Mouse (Mus musculus): Measurements from ENCODE around the gene Rffl. TPM values are rescaled to one million over a fixed set of nuclear protein-coding genes. Genes with fewer than 3 reads are reported as not detected.
A peak's percentile ranks its signal among the peaks of the same experiment; 100 is the strongest.

The Rffl gene
- total RNA-seq (2021) = 1 to 10 TPM; 3.8 to 4.2 TPM

DNA sequence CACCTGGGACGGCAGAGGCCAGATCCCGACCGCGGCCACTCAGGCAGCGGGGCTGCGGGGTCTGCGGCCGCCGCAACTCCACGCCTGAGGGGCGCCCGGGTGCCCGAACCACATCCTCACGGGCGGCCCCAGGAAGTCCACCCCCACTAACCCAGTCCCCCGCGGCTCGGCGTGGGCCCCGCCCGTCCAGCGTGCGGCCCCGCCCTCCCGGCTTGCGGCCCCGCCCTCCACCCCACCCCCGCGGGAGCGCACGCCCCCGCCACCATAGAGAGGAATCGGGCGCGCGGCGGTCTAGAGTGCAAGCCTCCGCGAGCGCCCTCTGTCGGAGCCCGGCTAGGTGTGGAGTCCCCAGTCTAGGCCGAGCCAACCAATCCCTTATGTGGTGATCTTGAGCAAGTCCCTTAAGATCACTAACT is at the start of gene Rffl:
TSS of gene Rffl (minus strand) at position 180 of the 416 bp plus-strand sequence.
- intact Hi-C loops (cut with DNase I) = loop anchor here (2.0 kb wide), 2 partner anchors 38 to 52 kb away; partner anchors contain the start of gene Nle1
- peak; percentile 83 for DNase-seq (ENCODE audit: low spot score)

- intact Hi-C loops (cut with DNase I) = no loop called here
Observed at GRCm38 (mm10) chr11:82920768-82921167, 49.8 kb upstream of the Rffl start.

GRCm38 (mm10) chr11:82914711-82915352 is 43.8 kb upstream of the Rffl start:
- peak; percentile 36 for DNase-seq (ENCODE audit: low spot score)
- intact Hi-C loops (cut with DNase I) = loop anchor here (1.0 to 10.0 kb wide), 4 partner anchors 44 to 380 kb away; partner anchors contain the start of gene Ap2b1

More at GRCm38 (mm10) chr11:82920768-82921167, 49.8 kb upstream of the Rffl start:
- no peak for DNase-seq (ENCODE audit: low spot score)

GRCm38 (mm10) chr11:82910679-82911389 is 39.8 kb upstream of the Rffl start:
- DNase-seq (ENCODE audit: low spot score) = peak; percentile 54
- intact Hi-C loops (cut with DNase I) = loop anchor here (10.0 kb wide), 2 partner anchors 314 to 384 kb away; partner anchors contain the start of gene Ap2b1

- intact Hi-C loops (cut with DNase I) = loop anchor here (10.0 kb wide), 2 partner anchors 315 to 385 kb away; partner anchors contain the start of gene Ap2b1
- no peak for DNase-seq (ENCODE audit: low spot score)
Observed at GRCm38 (mm10) chr11:82910250-82910649, 39.2 kb upstream of the Rffl start, which contains the start of gene Unc45b. Gene Unc45b, plus strand, starts transcription at chr11:82910550.

- intact Hi-C loops (cut with DNase I) = loop anchor here (2.0 kb wide), 1 partner anchor 38 kb away; the partner anchor contains the start of gene Rffl
- DNase-seq (ENCODE audit: low spot score) = no peak
Observed at GRCm38 (mm10) chr11:82908608-82908989, 37.6 kb upstream of the Rffl start.

DNA sequence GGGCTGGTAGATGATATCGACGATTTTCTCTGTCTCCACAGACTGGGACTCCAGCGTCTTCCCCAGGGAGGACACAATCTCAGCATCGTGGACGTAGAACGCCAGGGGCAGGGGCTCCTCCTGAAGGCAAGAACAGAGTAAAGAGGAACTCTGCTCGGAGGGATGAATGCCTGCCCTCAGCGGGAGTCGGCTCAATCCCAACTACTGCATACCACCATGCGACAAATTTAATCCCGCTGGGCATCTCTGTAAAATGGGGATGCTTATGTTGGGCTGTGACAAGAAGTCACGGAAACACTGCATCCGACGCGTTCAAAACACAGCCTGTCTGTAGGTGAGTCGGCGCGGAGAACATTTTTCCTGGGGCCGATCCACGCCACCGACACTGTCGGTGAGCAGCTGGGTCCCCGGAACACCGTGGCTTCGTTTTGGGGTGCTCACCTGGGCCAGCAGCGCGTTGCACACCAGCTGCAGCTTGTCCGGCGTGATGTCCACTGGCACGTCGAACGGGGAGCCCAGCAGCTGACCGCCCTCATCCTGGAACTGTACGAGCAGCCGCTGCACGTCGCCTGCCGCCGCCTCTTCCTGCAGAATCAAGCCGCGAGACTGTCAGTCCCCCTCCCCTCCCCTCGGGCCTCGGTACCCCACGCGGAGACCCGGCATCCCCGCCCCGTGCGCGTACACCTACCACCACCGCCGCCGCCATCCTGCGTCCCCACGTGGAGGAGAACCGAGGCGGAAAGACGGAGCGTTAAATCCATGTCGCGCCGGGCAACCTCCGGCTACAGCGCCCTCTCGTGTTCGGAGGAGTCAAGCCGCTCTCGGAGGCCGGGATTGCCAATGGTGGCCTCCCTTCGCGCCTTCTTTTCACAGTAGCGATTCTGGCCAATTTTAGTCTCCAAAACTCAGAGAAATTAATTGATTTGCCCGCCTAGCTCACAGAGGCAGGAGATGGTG is 36.9 kb upstream of the Rffl start, which contains the start of gene Nle1:
TSS of gene Nle1 (minus strand) at position 761 of the 957 bp plus-strand sequence.
- DNase-seq (ENCODE audit: low spot score) = peak; percentile 76
- intact Hi-C loops (cut with DNase I) = loop anchor here (2.0 kb wide), 1 partner anchor 37 kb away; the partner anchor contains the start of gene Rffl

GRCm38 (mm10) chr11:82905816-82906215 is 34.8 kb upstream of the Rffl start:
- intact Hi-C loops (cut with DNase I) = no loop called here
- no peak for DNase-seq (ENCODE audit: low spot score)

DNA sequence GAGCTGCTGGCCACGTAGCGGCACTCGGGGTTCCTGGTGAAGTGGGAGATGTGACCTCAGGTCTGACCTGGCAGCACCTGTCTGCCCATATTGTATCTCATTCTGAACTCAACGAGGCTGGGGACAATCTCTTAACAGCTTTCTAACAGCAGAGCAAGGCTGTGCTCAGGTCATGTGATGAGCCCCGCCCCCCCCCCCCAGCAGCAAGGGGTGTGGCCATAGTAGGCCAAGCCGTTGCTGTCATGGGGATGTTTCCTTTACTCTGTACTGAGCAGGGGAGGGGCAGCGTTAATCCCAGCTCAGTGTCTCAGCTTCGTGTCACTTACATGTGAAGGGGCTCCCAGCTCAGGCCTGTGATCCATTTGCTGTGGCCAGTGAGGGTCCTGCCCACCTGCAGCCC is 33.9 kb upstream of the Rffl start:
- DNase-seq (ENCODE audit: low spot score) = no peak
- intact Hi-C loops (cut with DNase I) = no loop called here

DNA sequence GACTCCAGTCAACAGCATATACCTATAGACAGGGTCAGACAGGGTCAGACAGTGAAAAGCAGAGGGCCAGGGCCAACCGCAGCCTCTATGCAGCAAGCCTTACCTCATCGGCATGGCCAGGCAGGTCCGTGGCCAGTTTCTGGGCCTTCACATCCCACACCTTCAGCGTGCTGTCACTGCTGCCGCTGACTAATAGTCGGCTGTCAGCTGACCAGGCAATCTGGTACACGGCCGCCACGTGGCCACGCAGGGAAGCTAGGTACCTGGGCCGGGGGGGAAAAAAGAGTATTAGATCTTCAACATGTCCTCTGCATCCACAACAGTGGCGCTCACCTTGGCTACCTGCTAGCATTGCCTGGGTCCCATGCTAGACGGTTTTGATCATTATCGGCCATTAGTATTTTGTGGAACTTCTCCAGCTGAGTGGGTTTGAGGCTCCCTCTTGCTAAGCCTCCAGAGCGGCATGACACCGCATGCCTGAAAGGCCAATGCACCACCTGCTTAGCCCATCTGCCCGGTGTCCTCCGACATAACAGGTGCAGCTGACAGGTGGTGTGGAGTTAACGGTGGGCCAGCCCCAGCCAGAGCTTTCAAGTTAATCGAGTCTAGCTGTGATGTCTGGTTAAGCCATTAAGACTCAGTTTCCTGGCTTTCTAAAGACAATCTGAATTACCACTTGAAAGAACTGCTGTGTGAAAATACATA is 30.7 kb upstream of the Rffl start:
- intact Hi-C loops (cut with DNase I) = no loop called here
- DNase-seq (ENCODE audit: low spot score) = no peak

GRCm38 (mm10) chr11:82899720-82900119 is 28.7 kb upstream of the Rffl start:
- intact Hi-C loops (cut with DNase I) = no loop called here
- DNase-seq (ENCODE audit: low spot score) = no peak

- intact Hi-C loops (cut with DNase I) = no loop called here
- DNase-seq (ENCODE audit: low spot score) = no peak
Observed at GRCm38 (mm10) chr11:82897478-82897877, 26.5 kb upstream of the Rffl start.

DNA sequence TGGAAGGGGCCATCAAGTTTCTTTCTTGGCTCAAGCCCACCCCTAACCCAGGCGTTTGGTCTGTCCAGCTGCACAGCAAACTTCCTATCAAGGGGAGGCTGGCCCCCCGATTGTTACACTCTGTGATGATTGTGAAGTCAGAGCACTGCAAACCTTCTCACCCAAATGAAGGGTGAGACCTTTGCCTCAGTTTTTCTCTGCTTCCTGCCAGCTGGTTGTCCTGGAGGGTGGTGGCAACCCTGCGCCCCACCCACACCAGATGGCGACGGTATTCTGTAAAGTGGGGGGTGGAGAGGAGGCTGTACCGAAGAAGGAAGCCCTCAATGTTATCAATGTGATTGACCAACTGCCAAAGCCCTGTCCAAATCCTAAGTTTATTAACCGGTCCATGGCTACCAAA is 20.9 kb upstream of the Rffl start, which contains the start of gene Fndc8:
TSS of gene Fndc8 (plus strand) at position 189 of the 400 bp plus-strand sequence.
- DNase-seq (ENCODE audit: low spot score) = no peak
- intact Hi-C loops (cut with DNase I) = loop anchor here (2.0 kb wide), 2 partner anchors 279 to 657 kb away; no protein-coding TSS in a partner anchor

- intact Hi-C loops (cut with DNase I) = loop anchor here (1.0 to 2.0 kb wide), 3 partner anchors 144 to 656 kb away; no protein-coding TSS in a partner anchor
- DNase-seq (ENCODE audit: low spot score) = peak; percentile 86
Observed at GRCm38 (mm10) chr11:82890342-82890762, 19.3 kb upstream of the Rffl start, which contains the start of gene Rad51d. Gene Rad51d, minus strand, starts transcription at chr11:82890614.

- DNase-seq (ENCODE audit: low spot score) = no peak
- intact Hi-C loops (cut with DNase I) = loop anchor here (1.0 to 5.0 kb wide), 4 partner anchors 72 to 655 kb away; no protein-coding TSS in a partner anchor
Observed at GRCm38 (mm10) chr11:82889524-82890341, 18.7 kb upstream of the Rffl start.

DNA sequence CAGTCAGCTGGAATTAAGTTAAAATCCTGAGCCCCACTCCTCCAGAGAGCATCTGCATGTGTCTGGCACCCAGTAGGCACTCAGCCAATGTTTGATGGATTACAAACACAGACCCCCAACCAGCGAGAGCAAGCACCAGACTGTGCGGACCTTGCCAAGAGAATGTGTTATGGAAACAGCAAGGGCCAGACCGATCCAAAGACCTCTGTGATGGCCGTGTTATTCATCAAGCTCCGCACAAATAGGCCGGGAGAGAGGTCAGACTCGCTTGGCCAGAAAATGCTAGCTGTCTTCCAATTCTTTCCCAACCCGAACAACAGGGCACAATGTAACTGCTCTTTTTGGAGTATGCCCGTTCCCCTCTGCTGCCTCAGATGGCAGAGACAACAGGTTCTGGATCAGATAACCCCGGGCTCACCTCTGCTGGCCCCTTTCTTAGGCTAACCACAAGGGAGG is 17.5 kb upstream of the Rffl start:
- intact Hi-C loops (cut with DNase I) = loop anchor here (5.0 kb wide), 1 partner anchor 71 kb away; no protein-coding TSS in a partner anchor
- DNase-seq (ENCODE audit: low spot score) = no peak

GRCm38 (mm10) chr11:82886559-82886958 is 15.5 kb upstream of the Rffl start:
- intact Hi-C loops (cut with DNase I) = loop anchor here (5.0 kb wide), 1 partner anchor 69 kb away; no protein-coding TSS in a partner anchor
- no peak for DNase-seq (ENCODE audit: low spot score)
